Mouse (Mus musculus) intestine, postnatal 0 days (tissue): Measurements from ENCODE around the gene Fam89a. TPM values are rescaled to one million over a fixed set of nuclear protein-coding genes. Genes with fewer than 3 reads are reported as not detected.

Experiments
- ATAC-seq: fragments of 200-750 bp; cut with Nextera tagmentation; 2 replicates; pipeline ENCODE4 v1.8.0; 2017; ENCODE audit warnings: mild to moderate bottlenecking, moderate TSS enrichment, moderate library complexity
- H3K27ac ChIP-seq: fragments of 300-500 bp; sonication (generic); 2 replicates; pipeline ENCODE4 v1.5.1; 2014; ENCODE audit warnings: mild to moderate bottlenecking, low read depth, low read length, moderate library complexity
- H3K27me3 ChIP-seq: fragments of 300-500 bp; sonication (generic); replicated peaks from 2 replicates; pipeline ENCODE4 v1.6.1; 2014; ENCODE audit warnings: low read length, mixed read lengths; ENCODE audit not compliant: control insufficient read depth, insufficient read depth
- H3K36me3 ChIP-seq: fragments of 300-500 bp; sonication (generic); 2 replicates; pipeline ENCODE4 v1.6.1; 2014; ENCODE audit warnings: mild to moderate bottlenecking, moderate library complexity; ENCODE audit not compliant: control insufficient read depth, insufficient read depth
- H3K4me1 ChIP-seq: fragments of 300-500 bp; sonication (generic); replicated peaks from 2 replicates; pipeline ENCODE4 v1.6.1; 2014; ENCODE audit warnings: antibody characterized with exemption, low read length, mixed read lengths; ENCODE audit not compliant: control insufficient read depth, insufficient read depth
- H3K4me2 ChIP-seq: fragments of 300-500 bp; sonication (generic); replicated peaks from 2 replicates; pipeline ENCODE4 v1.6.1; 2014; ENCODE audit warnings: low read depth, mild to moderate bottlenecking, moderate library complexity
- H3K4me3 ChIP-seq: fragments of 300-500 bp; sonication (generic); 2 replicates; pipeline ENCODE4 v1.5.1; 2014; ENCODE audit warnings: low read depth, low read length
- H3K9ac ChIP-seq: fragments of 300-500 bp; sonication (generic); 2 replicates; pipeline ENCODE4 v1.6.1; 2014; ENCODE audit warnings: mild to moderate bottlenecking, low read depth, low read length
- H3K9me3 ChIP-seq: fragments of 300-500 bp; sonication (generic); 2 replicates; pipeline ENCODE4 v1.6.1; 2016; ENCODE audit warnings: mixed run types; ENCODE audit not compliant: control insufficient read depth
- CTCF ChIP-seq: sonication (generic); IDR thresholded peaks from 2 replicates; pipeline ENCODE4 v1.5.1; 2016; ENCODE audit warnings: low read depth, mild to moderate bottlenecking, control low read depth, antibody characterized with exemption, moderate library complexity
- WGBS: fragments of 180-500 bp; shearing (Covaris S2); extraction: QIAGEN DNeasy Blood & Tissue Kit; methylation state at CpG from one replicate; pipeline ENCODE4 v1.1.7; 2014; 5-methylcytosine and 5-hydroxymethylcytosine counted together
- polyA plus RNA-seq: library from polyadenylated mRNA; unstranded; fragments of >200 nt; fragmentation: Nextera tagmentation; extraction: Ambion mirVana; gene quantifications from 2 replicates; pipeline ENCODE4 v1.2.1, GENCODE M21; 2015

Fam89a gene
- polyA plus RNA-seq, 1 experiment from 2014 or later, result 1.9 TPM

- no peaks in the 10 kb centered on the region for H3K36me3 ChIP-seq
- H3K4me2 ChIP-seq, result no peak overlapping the region
- H3K9me3 ChIP-seq, result no peaks in the 10 kb centered on the region
- no peaks in the 10 kb centered on the region for H3K27me3 ChIP-seq
- 14% methylated on average over 7 of the region's 7 CpGs for WGBS
- no peak overlapping the region for H3K9ac ChIP-seq
- no peak for TF ChIP-seq CTCF
- H3K4me1 ChIP-seq, result no peaks in the 10 kb centered on the region
- no peak overlapping the region for H3K4me3 ChIP-seq
- no peak for ATAC-seq
- H3K27ac ChIP-seq, result no peak overlapping the region
These were observed 28.6 kb upstream of the Fam89a start for GRCm38 (mm10) chr8:124780236-124780635.

- H3K27me3 ChIP-seq, result no peaks in the 10 kb centered on the region
- no peak overlapping the region for H3K4me3 ChIP-seq
- no peaks in the 10 kb centered on the region for H3K4me1 ChIP-seq
- no peaks in the 10 kb centered on the region for H3K36me3 ChIP-seq
- WGBS, result 12% methylated on average over 16 of the region's 16 CpGs
- no peak overlapping the region for H3K27ac ChIP-seq
- no peak overlapping the region for H3K9ac ChIP-seq
- TF ChIP-seq CTCF, result peak; percentile 87
- H3K4me2 ChIP-seq, result peak overlapping the region; percentile 41; the same call in 1 of the 2 replicates
- H3K9me3 ChIP-seq, result no peaks in the 10 kb centered on the region
- no peak; the same call in 1 of the 2 replicates for ATAC-seq
These were observed 24.1 kb upstream of the Fam89a start for GRCm38 (mm10) chr8:124775695-124776094.

GRCm38 (mm10) chr8:124772389-124772788 lies 20.8 kb upstream of the Fam89a start:
- TF ChIP-seq CTCF, result no peak
- no peaks in the 10 kb centered on the region for H3K36me3 ChIP-seq
- no peaks in the 10 kb centered on the region for H3K9me3 ChIP-seq
- H3K4me1 ChIP-seq, result no peaks in the 10 kb centered on the region
- no peak overlapping the region for H3K9ac ChIP-seq
- WGBS, result 63% methylated on average over 2 of the region's 2 CpGs
- H3K27me3 ChIP-seq, result no peaks in the 10 kb centered on the region
- no peak for ATAC-seq
- H3K27ac ChIP-seq, result no peak overlapping the region
- no peak overlapping the region for H3K4me2 ChIP-seq
- H3K4me3 ChIP-seq, result no peak overlapping the region

- Histone ChIP-seq H3K27ac (no peak overlapping the region), H3K9ac (no peak overlapping the region), H3K4me1 (no peaks in the 10 kb centered on the region), H3K27me3 (no peaks in the 10 kb centered on the region), H3K4me2 (no peak overlapping the region), H3K9me3 (no peaks in the 10 kb centered on the region), H3K4me3 (no peak overlapping the region), H3K36me3 (no peaks in the 10 kb centered on the region)
- ATAC-seq, result no peak
- 73% methylated on average over 7 of the region's 7 CpGs for WGBS
- no peak for TF ChIP-seq CTCF
These were observed 11.4 kb upstream of the Fam89a start for GRCm38 (mm10) chr8:124763061-124763460.

- WGBS, result 46% methylated on average over 3 of the region's 3 CpGs
- Histone ChIP-seq H3K36me3 (no peaks in the 10 kb centered on the region), H3K4me3 (no peak overlapping the region), H3K4me2 (no peak overlapping the region), H3K27me3 (no peaks in the 10 kb centered on the region), H3K4me1 (no peaks in the 10 kb centered on the region; the same call in 1 of the 2 replicates), H3K9ac (no peak overlapping the region), H3K27ac (no peak overlapping the region), H3K9me3 (no peaks in the 10 kb centered on the region)
- TF ChIP-seq CTCF, result peak; percentile 70
- no peak for ATAC-seq
These were observed 6.9 kb upstream of the Fam89a start for GRCm38 (mm10) chr8:124758544-124758943.

GRCm38 (mm10) chr8:124756601-124757000 lies 5.0 kb upstream of the Fam89a start:
- Histone ChIP-seq H3K36me3 (no peaks in the 10 kb centered on the region), H3K27ac (no peak overlapping the region), H3K9me3 (no peaks in the 10 kb centered on the region), H3K27me3 (peaks cover 6% of the 10 kb centered on the region; the same call in 1 of the 2 replicates), H3K4me3 (no peak overlapping the region), H3K4me2 (no peak overlapping the region), H3K9ac (no peak overlapping the region), H3K4me1 (no peaks in the 10 kb centered on the region; the same call in 1 of the 2 replicates)
- WGBS, result 79% methylated on average over 5 of the region's 5 CpGs
- no peak for ATAC-seq
- TF ChIP-seq CTCF, result no peak

- H3K36me3 ChIP-seq, result no peaks in the 10 kb centered on the region
- no peak overlapping the region for H3K27ac ChIP-seq
- no peak for TF ChIP-seq CTCF
- no peaks in the 10 kb centered on the region; the same call in 1 of the 2 replicates for H3K4me1 ChIP-seq
- peaks cover 10% of the 10 kb centered on the region for H3K27me3 ChIP-seq
- no peak overlapping the region for H3K4me2 ChIP-seq
- ATAC-seq, result no peak
- no peak overlapping the region for H3K9ac ChIP-seq
- WGBS, result 74% methylated on average over 2 of the region's 2 CpGs
- H3K9me3 ChIP-seq, result no peaks in the 10 kb centered on the region
- no peak overlapping the region for H3K4me3 ChIP-seq
These were observed 4.5 kb upstream of the Fam89a start for GRCm38 (mm10) chr8:124756153-124756552.
